Mouse (Mus musculus) midbrain, embryonic 13.5 days (tissue): ENCODE measurements around the gene Stx19. TPM values are rescaled to one million over a fixed set of nuclear protein-coding genes. Genes with fewer than 3 reads are reported as not detected.
A peak's percentile ranks its signal among the peaks of the same experiment; 100 is the strongest.

Source experiments
- ATAC-seq: fragments of 200-750 bp; cut with Nextera tagmentation; 2 replicates; pipeline ENCODE4 v1.8.0; 2017; ENCODE audit warnings: mild to moderate bottlenecking, moderate TSS enrichment, moderate library complexity
- H3K27ac ChIP-seq: fragments of 300-500 bp; sonication (generic); 2 replicates; pipeline ENCODE4 v1.5.1; 2015; ENCODE audit warnings: inconsistent platforms, mild to moderate bottlenecking, moderate library complexity
- H3K27me3 ChIP-seq: fragments of 300-500 bp; sonication (generic); 2 replicates; pipeline ENCODE4 v1.6.1; 2015; ENCODE audit warnings: mild to moderate bottlenecking, inconsistent platforms
- H3K36me3 ChIP-seq: fragments of 300-500 bp; sonication (generic); 2 replicates; pipeline ENCODE4 v1.6.1; 2015; ENCODE audit warnings: mild to moderate bottlenecking, inconsistent platforms
- H3K4me1 ChIP-seq: fragments of 300-500 bp; sonication (generic); replicated peaks from 2 replicates; pipeline ENCODE4 v1.6.1; 2015; ENCODE audit warnings: inconsistent platforms
- H3K4me2 ChIP-seq: fragments of 300-500 bp; sonication (generic); replicated peaks from 2 replicates; pipeline ENCODE4 v1.6.1; 2015; ENCODE audit warnings: moderate library complexity, mild to moderate bottlenecking, inconsistent platforms
- H3K4me3 ChIP-seq: fragments of 300-500 bp; sonication (generic); replicated peaks from 2 replicates; pipeline ENCODE4 v1.5.1; 2015; ENCODE audit warnings: mild to moderate bottlenecking, inconsistent platforms
- H3K9ac ChIP-seq: fragments of 300-500 bp; sonication (generic); replicated peaks from 2 replicates; pipeline ENCODE4 v1.6.1; 2015; ENCODE audit warnings: mild to moderate bottlenecking, inconsistent platforms
- H3K9me3 ChIP-seq: fragments of 300-500 bp; sonication (generic); 2 replicates; pipeline ENCODE4 v1.6.1; 2016; ENCODE audit warnings: mild to moderate bottlenecking, inconsistent platforms
- WGBS: fragments of 180-500 bp; shearing (Covaris S2); methylation state at CpG from one replicate; pipeline ENCODE4 v1.1.7; 2015; 5-methylcytosine and 5-hydroxymethylcytosine counted together
- microRNA-seq: library from miRNA; unstranded; fragments of <30 nt; microRNA quantifications from one replicate; pipeline ENCODE4, GENCODE M21; 2016
- polyA plus RNA-seq: library from polyadenylated mRNA; unstranded; fragments of >200 nt; fragmentation: Nextera tagmentation; extraction: Ambion mirVana; gene quantifications from 2 replicates; pipeline ENCODE4 v1.2.1, GENCODE M21; 2015

The Stx19 gene
- polyA plus RNA-seq, 1 experiment from 2014 or later = 0.50 TPM

DNA sequence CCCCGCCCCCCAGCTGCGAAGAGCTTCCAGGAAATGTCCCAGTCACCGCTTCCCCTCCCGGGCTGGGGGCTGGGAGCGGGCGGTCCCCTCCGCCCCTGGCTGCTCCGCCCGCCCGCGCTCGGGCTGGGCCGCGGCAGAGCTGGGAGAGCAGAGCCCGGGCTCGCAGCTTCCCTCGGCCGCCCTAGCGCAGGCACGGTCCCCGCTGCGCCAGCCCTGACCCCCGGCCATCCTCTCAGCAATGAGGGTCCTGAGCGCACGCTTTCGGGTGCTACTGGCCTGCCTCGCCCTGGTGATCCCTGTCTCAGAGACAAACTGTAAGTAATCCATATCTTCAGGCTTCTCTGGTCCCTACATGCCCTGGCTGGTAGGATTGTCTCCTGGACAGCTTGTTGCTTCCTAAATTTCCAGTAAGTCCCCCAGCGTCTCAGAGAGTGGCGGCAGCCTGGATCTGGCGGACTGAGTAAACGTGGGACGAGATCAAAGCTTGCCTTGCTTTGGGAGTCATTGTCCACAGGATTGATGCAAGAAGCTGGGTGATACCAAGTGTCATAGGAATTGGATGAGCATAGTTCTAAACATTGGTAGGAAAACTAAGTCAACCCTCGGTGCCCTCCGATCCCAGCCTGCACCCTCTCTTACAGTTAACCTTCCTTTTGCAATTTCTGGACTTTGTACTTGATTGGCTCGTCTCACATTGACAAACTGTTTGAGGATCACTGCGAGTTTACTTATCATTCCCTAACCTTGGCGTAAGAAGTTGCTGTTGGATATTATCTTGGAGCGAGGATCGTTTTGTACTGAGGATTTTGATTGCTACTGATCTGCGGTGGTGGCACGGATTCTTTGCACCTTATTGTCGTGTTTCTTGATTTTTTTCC, 40.0 kb downstream of the Stx19 start, which contains the start of gene Pros1:
Gene Pros1, plus strand, starts transcription at position 117 of the 878 bp plus-strand sequence.
- Histone ChIP-seq H3K4me3 (peak within 1 kb of the TSS; percentile 60), H3K9ac (peak within 1 kb of the TSS; percentile 77), H3K4me2 (peak within 1 kb of the TSS; percentile 92), H3K4me1 (peaks cover 5% of the 10 kb centered on the region), H3K9me3 (no peaks in the 10 kb centered on the region), H3K27me3 (no peaks in the 10 kb centered on the region), H3K27ac (no peak within 1 kb of the TSS), H3K36me3 (no peaks in the 10 kb centered on the region)
- ATAC-seq = peak; percentile 98
- WGBS = 4% methylated on average over 42 of the region's 42 CpGs

GRCm38 (mm10) chr16:62855385-62855784, 40.9 kb downstream of the Stx19 start:
- no peak overlapping the region for H3K27ac ChIP-seq
- no peaks in the 10 kb centered on the region for H3K27me3 ChIP-seq
- no peaks in the 10 kb centered on the region for H3K36me3 ChIP-seq
- H3K9ac ChIP-seq = no peak overlapping the region
- 79% methylated on average over 6 of the region's 6 CpGs for WGBS
- H3K4me3 ChIP-seq = no peak overlapping the region
- ATAC-seq = no peak
- H3K4me2 ChIP-seq = no peak overlapping the region
- peaks cover 5% of the 10 kb centered on the region for H3K4me1 ChIP-seq
- H3K9me3 ChIP-seq = no peaks in the 10 kb centered on the region

DNA sequence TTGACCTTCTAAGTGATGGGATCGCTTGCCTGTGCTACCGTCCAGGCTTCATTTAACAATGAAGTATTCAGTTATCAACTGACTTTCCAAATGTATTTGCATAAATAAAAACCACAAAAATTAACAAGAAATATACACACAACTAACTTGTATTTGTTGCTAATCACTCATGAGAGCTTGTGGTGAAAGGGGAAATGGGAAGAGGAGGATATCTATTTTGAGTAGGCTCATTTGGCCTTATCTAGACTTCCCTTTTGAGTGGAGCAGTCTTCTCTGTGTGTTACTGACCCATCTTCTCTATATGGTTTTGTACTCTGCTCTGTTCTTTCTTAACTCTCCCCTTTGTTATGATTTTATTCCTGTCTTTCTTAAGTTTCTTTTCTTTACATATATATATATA, 41.8 kb downstream of the Stx19 start:
- Histone ChIP-seq H3K27me3 (no peaks in the 10 kb centered on the region), H3K9ac (no peak overlapping the region), H3K4me1 (peaks cover 5% of the 10 kb centered on the region), H3K4me2 (no peak overlapping the region), H3K27ac (no peak overlapping the region), H3K4me3 (no peak overlapping the region), H3K36me3 (no peaks in the 10 kb centered on the region), H3K9me3 (no peaks in the 10 kb centered on the region)
- ATAC-seq = no peak
- 95% methylated on average over 2 of the region's 2 CpGs for WGBS

DNA sequence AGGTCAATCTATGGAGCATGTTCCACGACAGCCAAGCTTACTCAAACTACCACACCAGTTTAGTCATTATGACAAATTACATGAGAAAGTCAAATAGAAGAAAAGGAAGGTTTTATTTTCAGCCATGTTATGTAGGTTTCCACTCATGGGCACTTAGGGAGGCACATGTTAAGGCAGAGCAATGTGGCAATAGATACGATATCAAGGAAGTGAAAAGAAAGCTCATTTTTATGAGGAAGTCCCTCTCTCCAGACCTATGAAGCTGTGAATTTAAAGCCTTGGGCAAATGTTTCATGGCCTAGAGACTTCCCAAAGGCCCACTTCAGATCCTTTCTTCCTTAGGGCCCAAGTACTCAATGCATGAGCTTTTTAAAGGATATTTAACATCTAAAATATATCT, 43.0 kb downstream of the Stx19 start:
- Histone ChIP-seq H3K4me2 (no peak overlapping the region), H3K36me3 (no peaks in the 10 kb centered on the region), H3K27ac (no peak overlapping the region), H3K4me3 (no peak overlapping the region), H3K27me3 (no peaks in the 10 kb centered on the region), H3K4me1 (peaks cover 5% of the 10 kb centered on the region), H3K9ac (no peak overlapping the region), H3K9me3 (no peaks in the 10 kb centered on the region)
- no peak for ATAC-seq
- WGBS = 94% methylated on average over 2 of the region's 2 CpGs

DNA sequence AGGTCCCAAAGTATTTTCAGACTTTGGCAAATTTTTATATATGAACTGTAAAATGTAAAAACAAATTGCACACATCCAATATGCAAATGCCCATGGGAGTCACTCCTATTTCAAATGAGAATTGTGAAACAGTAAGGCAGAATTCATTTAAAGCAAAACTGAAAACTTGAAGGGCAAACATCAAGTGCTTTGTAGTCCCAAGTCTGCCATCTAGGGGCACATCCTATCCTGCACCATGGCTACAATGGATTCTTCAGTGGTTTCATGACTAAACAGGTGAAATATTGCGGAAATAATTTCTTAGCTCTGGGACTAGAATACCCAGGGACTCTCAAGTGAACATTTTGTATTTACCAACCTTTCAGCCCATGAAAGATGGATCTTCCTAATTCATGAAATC, 43.5 kb downstream of the Stx19 start:
- H3K9me3 ChIP-seq = no peaks in the 10 kb centered on the region
- peaks cover 5% of the 10 kb centered on the region for H3K4me1 ChIP-seq
- H3K27me3 ChIP-seq = no peaks in the 10 kb centered on the region
- no peak for ATAC-seq
- no peak overlapping the region for H3K27ac ChIP-seq
- H3K4me2 ChIP-seq = no peak overlapping the region
- 96% methylated on average over 1 of the region's 1 CpGs for WGBS
- no peak overlapping the region for H3K4me3 ChIP-seq
- no peaks in the 10 kb centered on the region for H3K36me3 ChIP-seq
- no peak overlapping the region for H3K9ac ChIP-seq

DNA sequence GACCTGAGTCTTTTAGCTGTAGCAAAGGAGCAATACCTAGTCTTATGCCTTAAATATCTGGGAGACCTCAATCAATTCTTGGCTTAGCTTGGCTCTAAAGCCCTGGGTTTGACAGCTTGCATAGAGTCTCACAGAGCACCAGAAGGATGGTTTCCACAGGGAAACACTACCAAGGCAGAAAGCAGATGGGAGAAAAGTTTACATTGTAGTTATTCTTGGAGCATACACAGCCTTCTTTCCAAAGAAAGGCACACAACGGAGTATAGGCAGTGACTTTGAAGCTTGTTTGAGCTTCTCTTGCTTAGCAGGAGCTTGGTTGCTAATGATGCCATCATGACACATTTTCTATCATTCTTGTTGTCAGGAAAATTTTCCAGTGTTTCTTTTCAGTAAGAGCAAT, 45.7 kb downstream of the Stx19 start:
- Histone ChIP-seq H3K9me3 (no peaks in the 10 kb centered on the region), H3K9ac (no peak overlapping the region), H3K27ac (no peak overlapping the region), H3K4me1 (no peaks in the 10 kb centered on the region), H3K4me3 (no peak overlapping the region), H3K27me3 (no peaks in the 10 kb centered on the region), H3K4me2 (no peak overlapping the region), H3K36me3 (no peaks in the 10 kb centered on the region)
- 89% methylated on average over 1 of the region's 1 CpGs for WGBS
- no peak for ATAC-seq

- Histone ChIP-seq H3K4me2 (no peak overlapping the region), H3K9ac (no peak overlapping the region), H3K27me3 (no peaks in the 10 kb centered on the region), H3K4me1 (no peaks in the 10 kb centered on the region), H3K36me3 (no peaks in the 10 kb centered on the region), H3K4me3 (no peak overlapping the region), H3K9me3 (no peaks in the 10 kb centered on the region), H3K27ac (no peak overlapping the region)
- no peak for ATAC-seq
- WGBS = 63% methylated on average over 6 of the region's 6 CpGs
Measured at GRCm38 (mm10) chr16:62861455-62861854, 47.0 kb downstream of the Stx19 start.

DNA sequence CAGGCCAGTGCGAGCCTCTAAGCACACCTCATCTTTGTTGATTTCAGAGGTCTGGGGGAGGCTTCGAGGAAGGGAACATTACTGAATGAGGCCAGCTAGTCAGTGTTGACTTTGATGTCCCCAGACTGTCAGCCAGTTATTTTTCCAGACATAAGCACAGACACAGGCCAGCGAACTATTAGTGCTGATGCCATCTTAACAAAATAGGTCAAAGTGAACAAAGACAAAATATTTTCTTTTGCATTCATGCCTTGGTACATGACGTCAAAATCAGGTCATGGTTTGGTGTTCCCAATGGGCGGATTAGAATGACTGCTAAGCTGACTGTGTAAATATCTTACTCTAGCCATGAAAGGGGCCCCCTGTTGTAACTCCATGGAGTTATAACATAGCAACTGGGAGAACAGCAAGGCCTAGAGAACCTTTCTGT, 58.2 kb downstream of the Stx19 start:
- Histone ChIP-seq H3K9ac (no peak overlapping the region), H3K9me3 (no peaks in the 10 kb centered on the region), H3K27me3 (no peaks in the 10 kb centered on the region), H3K27ac (no peak overlapping the region), H3K4me1 (no peaks in the 10 kb centered on the region), H3K4me3 (no peak overlapping the region), H3K36me3 (no peaks in the 10 kb centered on the region), H3K4me2 (no peak overlapping the region)
- ATAC-seq = no peak
- WGBS = 60% methylated on average over 5 of the region's 5 CpGs

DNA sequence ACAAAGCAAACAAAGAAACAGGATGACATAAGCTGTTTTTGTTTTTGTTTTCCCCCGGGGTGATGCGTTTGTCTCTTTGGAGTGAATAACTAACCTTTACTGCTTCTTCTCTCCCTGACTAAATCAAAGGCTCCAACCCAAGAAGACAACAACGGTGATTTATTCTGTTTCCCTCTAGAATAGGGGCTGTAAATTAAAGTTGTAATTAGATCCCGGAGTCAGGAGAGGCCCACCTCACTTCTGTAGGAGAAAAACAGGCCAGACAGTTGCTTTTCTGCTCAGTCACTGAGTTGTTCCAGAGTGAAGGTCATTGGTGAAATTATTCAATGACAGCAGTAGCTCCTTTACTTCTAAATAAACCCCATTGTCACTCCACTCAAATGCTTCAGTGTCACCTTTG, 58.7 kb downstream of the Stx19 start:
- no peak overlapping the region for H3K9ac ChIP-seq
- H3K27ac ChIP-seq = no peak overlapping the region
- ATAC-seq = no peak
- H3K4me2 ChIP-seq = no peak overlapping the region
- H3K27me3 ChIP-seq = no peaks in the 10 kb centered on the region
- no peaks in the 10 kb centered on the region for H3K4me1 ChIP-seq
- H3K9me3 ChIP-seq = no peaks in the 10 kb centered on the region
- no peaks in the 10 kb centered on the region for H3K36me3 ChIP-seq
- WGBS = 64% methylated on average over 4 of the region's 4 CpGs
- H3K4me3 ChIP-seq = no peak overlapping the region

Small RNA genes within 50 kb of the gene (microRNA-seq; reads per million reads assigned to microRNA genes)
- gene Gm25986 = not detected

Other genes starting within 250 kb of the Stx19 start
- 10.4 and 11.4 TPM in 2 replicates for gene Nsun3, start 27.9 kb upstream of the Stx19 start, polyA plus RNA-seq
- gene Arl13b, start 32.4 kb downstream of the Stx19 start, polyA plus RNA-seq = 13.3 and 14.8 TPM in 2 replicates
- 9.1 and 9.3 TPM in 2 replicates for gene Pros1, start 39.6 kb downstream of the Stx19 start, polyA plus RNA-seq